Mouse (Mus musculus): Measurements from ENCODE around the gene Med11.
"Not testable (repeated sequence)": the region's sequence is repeated elsewhere in the genome, so short reads cannot be mapped to it uniquely, and the experiment has no call there.

Med11 gene

DNA sequence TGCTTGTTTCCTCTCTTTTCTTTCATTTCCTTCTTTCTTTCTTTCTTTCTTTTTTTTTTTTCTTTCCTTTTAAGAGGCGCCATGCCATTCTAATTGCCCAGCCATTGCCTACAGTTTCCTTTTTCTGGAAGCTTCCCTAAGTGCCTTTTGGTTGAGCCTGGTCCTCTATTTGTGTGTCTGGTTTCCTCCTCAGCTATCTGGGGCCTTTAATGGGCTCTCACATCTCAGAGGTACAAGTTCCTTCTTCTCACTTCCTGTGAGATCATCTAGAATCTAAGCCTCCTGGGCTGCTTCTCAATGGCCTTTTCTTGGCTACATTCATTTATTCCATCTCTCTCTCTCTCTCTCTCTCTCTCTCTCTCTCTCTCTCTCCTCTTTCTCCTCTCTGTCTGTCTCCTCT, 4.3 kb upstream of the Med11 start:
- no peak for DNase-seq

GRCm38 (mm10) chr11:70450926-70451325, 793 bp upstream of the Med11 start:
- DNase-seq, result no peak

GRCm38 (mm10) chr11:70453261-70454044, 1.7 kb downstream of the Med11 start:
- no peak for DNase-seq

DNA sequence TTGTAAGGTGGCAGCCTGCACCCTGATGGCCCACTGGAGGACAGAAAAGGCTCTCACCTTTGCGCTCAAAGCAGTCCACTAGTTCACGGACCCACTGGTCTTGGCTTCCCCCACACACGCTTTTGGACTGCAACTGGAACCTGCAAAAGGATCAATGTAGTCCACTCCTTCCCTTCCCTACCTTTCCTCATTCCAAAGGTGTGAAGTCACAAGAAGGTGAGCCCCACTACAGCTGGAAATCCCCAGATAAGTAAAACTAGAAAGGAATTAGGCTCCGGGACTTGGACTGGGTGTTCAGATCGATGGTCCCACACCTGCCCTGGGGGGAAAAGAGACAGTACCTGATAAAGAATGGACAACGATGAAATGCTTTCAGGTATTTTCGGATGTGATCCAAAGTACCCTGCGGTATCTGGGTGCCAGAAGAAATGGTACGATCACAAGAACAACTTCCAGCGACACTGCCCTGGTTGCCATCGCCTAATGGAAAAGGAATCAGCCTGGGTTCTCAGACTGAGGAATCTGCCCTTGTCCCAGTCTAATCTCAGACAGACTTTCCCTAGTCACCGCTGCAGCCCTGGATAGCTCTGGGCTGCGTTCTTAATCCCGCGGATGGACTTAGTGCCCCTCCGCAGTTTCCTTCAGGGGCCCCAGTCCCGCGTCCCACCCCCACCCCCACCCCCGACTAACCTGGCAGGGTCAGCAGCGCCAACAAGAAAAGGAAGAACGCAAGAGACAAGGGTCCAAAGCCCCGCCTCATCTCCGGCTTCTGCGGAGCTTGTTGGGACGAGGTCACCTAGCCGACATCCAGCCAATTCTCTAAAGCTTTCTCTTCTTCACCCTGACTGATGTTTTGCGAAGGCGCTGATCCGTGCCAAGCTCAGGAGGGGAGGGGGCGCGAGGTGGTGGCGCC, 7.2 kb downstream of the Med11 start, which contains the start of gene Zmynd15:
Zmynd15 (plus strand) TSS at position 746 of the 913 bp plus-strand sequence.
- no peak for DNase-seq

- DNase-seq, result no peak
Observed at GRCm38 (mm10) chr11:70459601-70460101, 7.9 kb downstream of the Med11 start, which contains the start of gene Cxcl16. TSS of gene Cxcl16 (minus strand) at chr11:70459984.

DNA sequence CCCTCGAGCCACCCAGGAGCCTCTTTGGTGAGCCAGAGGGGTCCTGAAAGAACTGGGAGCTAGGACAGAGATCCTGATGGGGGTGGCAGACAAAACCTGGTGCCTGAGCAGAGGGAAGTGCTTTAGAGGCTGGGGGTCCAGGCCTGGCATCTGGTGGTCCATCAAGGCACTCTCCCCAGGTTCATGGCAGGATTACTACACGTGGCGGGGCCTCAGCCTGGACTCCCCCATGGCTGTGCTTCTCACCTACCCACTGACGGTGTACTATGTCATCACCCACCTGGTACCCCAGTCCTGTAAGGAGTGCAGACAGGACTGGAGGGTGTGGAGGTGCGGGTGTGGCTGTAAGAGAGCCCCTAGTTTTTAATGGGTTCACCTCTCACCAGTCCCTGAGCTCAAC, 12.3 kb downstream of the Med11 start:
- no peak for DNase-seq

GRCm38 (mm10) chr11:70465211-70465610, 13.5 kb downstream of the Med11 start:
- DNase-seq, result no peak

- DNase-seq, result peak; percentile 46
Observed at GRCm38 (mm10) chr11:70465824-70466223, 14.1 kb downstream of the Med11 start.

- no peak for DNase-seq
Observed at GRCm38 (mm10) chr11:70467902-70468619, 16.3 kb downstream of the Med11 start.

GRCm38 (mm10) chr11:70469764-70470163, 18.0 kb downstream of the Med11 start:
- DNase-seq, result no peak

DNA sequence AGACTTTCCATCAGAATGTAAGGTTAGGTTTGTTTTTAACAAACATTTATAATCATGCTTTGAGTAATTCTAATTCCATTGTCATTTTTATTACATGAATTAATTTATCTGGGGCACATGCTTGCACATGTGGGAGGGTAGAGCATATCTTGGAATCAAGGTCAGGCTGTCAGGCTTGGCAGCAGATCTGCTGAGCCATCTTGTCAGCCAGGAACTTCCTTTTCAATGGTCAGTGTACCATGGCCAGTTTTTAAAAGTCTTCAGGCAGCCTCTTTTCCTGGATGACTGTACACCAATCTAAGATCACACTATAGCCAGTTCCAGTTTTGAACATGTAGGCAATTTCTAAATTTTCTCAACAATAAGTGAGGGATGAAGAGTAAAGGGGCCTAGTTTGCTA, 21.0 kb downstream of the Med11 start:
- no peak for DNase-seq

DNA sequence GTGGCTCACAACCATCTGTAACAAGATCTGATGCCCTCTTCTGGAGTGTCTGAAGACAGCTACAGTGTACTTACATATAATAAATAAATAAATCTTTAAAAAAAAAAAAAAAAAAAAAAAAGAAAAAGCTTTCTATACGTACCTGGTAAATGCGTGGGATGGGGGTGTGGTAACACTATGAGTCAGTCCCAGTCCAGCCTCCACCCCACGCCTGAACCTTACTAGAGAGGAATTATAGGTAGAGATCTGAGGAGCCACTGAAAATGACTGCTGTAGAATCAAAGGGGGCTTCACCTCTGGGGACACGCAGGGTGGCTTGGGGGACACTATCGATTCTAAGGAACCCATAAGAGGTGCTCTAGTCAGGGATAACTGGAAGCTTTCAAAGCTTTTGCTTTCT, 21.6 kb downstream of the Med11 start:
- DNase-seq, result not testable (repeated sequence)

- DNase-seq, result no peak
Observed at GRCm38 (mm10) chr11:70474872-70475534, 23.3 kb downstream of the Med11 start.

DNA sequence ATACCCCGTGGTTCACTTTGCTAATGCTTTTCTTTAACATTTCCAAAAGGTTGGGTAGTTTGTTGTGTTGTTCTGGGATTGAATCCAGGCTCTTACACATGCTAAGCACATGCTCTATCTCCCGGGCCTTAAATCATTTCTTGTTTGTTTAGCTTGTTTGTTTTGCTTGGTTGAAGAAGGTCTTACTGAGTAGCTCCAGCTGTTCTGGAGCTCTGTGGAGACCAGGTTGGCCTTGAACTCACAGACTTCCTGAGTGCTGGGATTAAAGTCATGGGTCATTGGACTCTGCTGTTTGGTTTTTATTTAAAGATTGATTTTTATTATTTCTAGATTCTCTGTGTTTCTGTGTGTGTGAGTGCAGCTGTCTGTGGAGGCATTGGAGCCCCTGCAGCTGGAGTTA, 33.8 kb downstream of the Med11 start:
- no peak for DNase-seq

DNA sequence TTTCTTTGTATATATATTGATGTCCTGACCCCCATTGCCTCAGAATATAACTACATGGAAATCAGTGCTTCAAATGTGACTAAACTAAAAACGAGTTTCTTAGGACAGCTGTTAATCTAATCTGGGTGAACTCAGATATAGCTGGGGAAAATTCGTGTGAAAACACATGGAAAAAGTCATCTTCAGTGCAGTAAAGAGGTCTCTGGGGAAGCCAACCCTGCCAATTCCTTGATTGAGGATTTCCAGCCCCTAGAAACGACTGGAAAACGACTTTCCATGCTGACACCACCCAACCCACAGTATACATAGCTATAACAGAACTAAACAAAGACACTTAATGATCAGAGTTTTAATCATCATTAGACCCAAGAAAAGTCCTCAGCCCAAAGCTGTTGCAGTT, 36.1 kb downstream of the Med11 start:
- no peak for DNase-seq

- no peak for DNase-seq
Observed at GRCm38 (mm10) chr11:70489138-70489537, 37.4 kb downstream of the Med11 start.

GRCm38 (mm10) chr11:70489684-70490083, 38.0 kb downstream of the Med11 start:
- no peak for DNase-seq

GRCm38 (mm10) chr11:70499566-70500475, 48.1 kb downstream of the Med11 start:
- no peak for DNase-seq

- no peak for DNase-seq
Observed at GRCm38 (mm10) chr11:70500476-70500812, 48.7 kb downstream of the Med11 start.

DNA sequence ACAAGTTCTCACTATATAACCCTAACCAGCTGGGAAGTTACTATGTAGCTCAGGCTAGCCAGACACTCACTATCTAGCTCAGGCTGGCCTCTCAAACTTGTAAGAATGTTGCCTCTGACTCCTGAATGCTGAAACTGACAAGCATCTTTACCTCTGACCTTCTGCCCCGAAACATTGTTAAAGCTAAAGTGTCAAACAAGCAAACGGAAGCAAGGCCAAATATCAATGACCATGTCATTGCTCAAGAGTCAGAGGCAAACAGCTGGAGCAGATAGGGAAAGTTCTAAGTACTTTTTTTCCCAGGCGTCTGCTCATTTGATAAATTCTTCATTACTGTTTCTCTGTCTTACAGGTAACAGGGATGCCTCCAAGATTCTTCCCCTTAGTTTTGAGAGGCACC, 50.3 kb downstream of the Med11 start:
- no peak for DNase-seq
